Mouse (Mus musculus): ENCODE measurements around the gene Fam166b. TPM values are rescaled to one million over a fixed set of nuclear protein-coding genes. Genes with fewer than 3 reads are reported as not detected.
A peak's percentile ranks its signal among the peaks of the same experiment; 100 is the strongest.

The Fam166b gene
- polyA plus RNA-seq, 1 experiment from 2014 or later = 0.14 TPM

- no peak overlapping the region for H3K4me3 ChIP-seq
- DNase-seq (ENCODE audit: low spot score) = no peak
- WGBS = 60% methylated on average over 11 of the region's 11 CpGs
Observed at GRCm38 (mm10) chr4:43452315-43452714, 23.4 kb upstream of the Fam166b start.

GRCm38 (mm10) chr4:43448554-43448953, 19.6 kb upstream of the Fam166b start:
- H3K4me3 ChIP-seq = no peak overlapping the region
- WGBS = 83% methylated on average over 3 of the region's 3 CpGs
- DNase-seq (ENCODE audit: low spot score) = no peak

More at GRCm38 (mm10) chr4:43452315-43452714, 23.4 kb upstream of the Fam166b start:
- Histone ChIP-seq H3K4me1 (peaks cover 26% of the 10 kb centered on the region), H3K36me3 (peaks cover 14% of the 10 kb centered on the region), H3K27ac (replicated peaks) (no peak overlapping the region), H3K9me3 (replicated peaks) (no peaks in the 10 kb centered on the region), H3K27me3 (ENCODE audit: low read depth, poor library complexity, severe bottlenecking) (peaks cover 52% of the 10 kb centered on the region)

GRCm38 (mm10) chr4:43447251-43447650, 18.3 kb upstream of the Fam166b start:
- H3K4me3 ChIP-seq = no peak overlapping the region
- H3K4me1 ChIP-seq = peaks cover 17% of the 10 kb centered on the region
- no peak for DNase-seq (ENCODE audit: low spot score)
- peaks cover 43% of the 10 kb centered on the region for H3K36me3 ChIP-seq
- 91% methylated on average over 13 of the region's 13 CpGs for WGBS
- no peak overlapping the region for H3K27ac ChIP-seq (replicated peaks)
- H3K9me3 ChIP-seq (replicated peaks) = no peaks in the 10 kb centered on the region
- H3K27me3 ChIP-seq (ENCODE audit: low read depth, poor library complexity, severe bottlenecking) = peaks cover 24% of the 10 kb centered on the region

More at GRCm38 (mm10) chr4:43448554-43448953, 19.6 kb upstream of the Fam166b start:
- peaks cover 43% of the 10 kb centered on the region for H3K36me3 ChIP-seq
- peaks cover 23% of the 10 kb centered on the region for H3K4me1 ChIP-seq
- peaks cover 37% of the 10 kb centered on the region for H3K27me3 ChIP-seq (ENCODE audit: low read depth, poor library complexity, severe bottlenecking)
- H3K27ac ChIP-seq (replicated peaks) = no peak overlapping the region
- no peaks in the 10 kb centered on the region for H3K9me3 ChIP-seq (replicated peaks)

- 1% methylated on average over 28 of the region's 28 CpGs for WGBS
- Histone ChIP-seq H3K27me3 (ENCODE audit: low read depth, poor library complexity, severe bottlenecking) (peaks cover 17% of the 10 kb centered on the region), H3K4me3 (peak overlapping the region; percentile 88), H3K27ac (replicated peaks) (peak overlapping the region; percentile 92), H3K4me1 (peaks cover 20% of the 10 kb centered on the region), H3K9me3 (replicated peaks) (no peaks in the 10 kb centered on the region), H3K36me3 (peaks cover 41% of the 10 kb centered on the region)
- DNase-seq (ENCODE audit: low spot score) = peak; percentile 54
Observed at GRCm38 (mm10) chr4:43443511-43443910, 14.6 kb upstream of the Fam166b start.

GRCm38 (mm10) chr4:43442456-43443361, 13.8 kb upstream of the Fam166b start:
- WGBS = under 1% methylated on average over 88 of the region's 88 CpGs
- DNase-seq (ENCODE audit: low spot score) = peak; percentile 71

GRCm38 (mm10) chr4:43442044-43442443, 13.1 kb upstream of the Fam166b start:
- Histone ChIP-seq H3K27ac (replicated peaks) (peak overlapping the region; percentile 92), H3K9me3 (replicated peaks) (no peaks in the 10 kb centered on the region), H3K36me3 (peaks cover 26% of the 10 kb centered on the region), H3K27me3 (ENCODE audit: low read depth, poor library complexity, severe bottlenecking) (peaks cover 17% of the 10 kb centered on the region), H3K4me1 (peaks cover 20% of the 10 kb centered on the region), H3K4me3 (peak overlapping the region; percentile 88)
- peak; percentile 99 for DNase-seq (ENCODE audit: low spot score)
- WGBS = under 1% methylated on average over 33 of the region's 33 CpGs

More at GRCm38 (mm10) chr4:43442456-43443361, 13.8 kb upstream of the Fam166b start:
- Histone ChIP-seq H3K4me1 (peaks cover 20% of the 10 kb centered on the region), H3K27me3 (ENCODE audit: low read depth, poor library complexity, severe bottlenecking) (peaks cover 17% of the 10 kb centered on the region), H3K4me3 (peak overlapping the region; percentile 88), H3K36me3 (peaks cover 33% of the 10 kb centered on the region), H3K9me3 (replicated peaks) (no peaks in the 10 kb centered on the region), H3K27ac (replicated peaks) (peak overlapping the region; percentile 92)

- no peak for DNase-seq (ENCODE audit: low spot score)
- WGBS = 30% methylated on average over 4 of the region's 4 CpGs
- Histone ChIP-seq H3K36me3 (peaks cover 22% of the 10 kb centered on the region), H3K4me1 (peaks cover 20% of the 10 kb centered on the region), H3K4me3 (peak within 1 kb of the TSS; percentile 88), H3K9me3 (replicated peaks) (no peaks in the 10 kb centered on the region), H3K27ac (replicated peaks) (peak within 1 kb of the TSS; percentile 92), H3K27me3 (ENCODE audit: low read depth, poor library complexity, severe bottlenecking) (peaks cover 17% of the 10 kb centered on the region)
Observed at GRCm38 (mm10) chr4:43441639-43442038, 12.7 kb upstream of the Fam166b start, which contains the start of gene Tesk1. Tesk1 (plus strand) TSS chr4:43441939.

- no peak for DNase-seq (ENCODE audit: low spot score)
- Histone ChIP-seq H3K27me3 (ENCODE audit: low read depth, poor library complexity, severe bottlenecking) (peaks cover 34% of the 10 kb centered on the region), H3K4me3 (no peak overlapping the region), H3K4me1 (peaks cover 20% of the 10 kb centered on the region), H3K36me3 (no peaks in the 10 kb centered on the region), H3K27ac (replicated peaks) (no peak overlapping the region), H3K9me3 (replicated peaks) (no peaks in the 10 kb centered on the region)
- 97% methylated on average over 1 of the region's 1 CpGs for WGBS
Observed at GRCm38 (mm10) chr4:43432832-43433231, 3.9 kb upstream of the Fam166b start.

GRCm38 (mm10) chr4:43431690-43432089, 2.8 kb upstream of the Fam166b start:
- Histone ChIP-seq H3K27me3 (ENCODE audit: low read depth, poor library complexity, severe bottlenecking) (peaks cover 46% of the 10 kb centered on the region), H3K9me3 (replicated peaks) (no peaks in the 10 kb centered on the region), H3K36me3 (peaks cover under 1% of the 10 kb centered on the region; the same call in 1 of the 2 replicates), H3K27ac (replicated peaks) (peak overlapping the region; percentile 81), H3K4me1 (peaks cover 31% of the 10 kb centered on the region), H3K4me3 (no peak overlapping the region)
- peak; percentile 80 for DNase-seq (ENCODE audit: low spot score)
- WGBS = 11% methylated on average over 4 of the region's 4 CpGs

- DNase-seq (ENCODE audit: low spot score) = peak; percentile 34
- 19% methylated on average over 16 of the region's 16 CpGs for WGBS
- peak overlapping the region; percentile 30; the same call in 1 of the 2 replicates for H3K4me3 ChIP-seq
- H3K27ac ChIP-seq (replicated peaks) = no peak overlapping the region
- H3K4me1 ChIP-seq = peaks cover 48% of the 10 kb centered on the region
- H3K9me3 ChIP-seq (replicated peaks) = no peaks in the 10 kb centered on the region
- H3K27me3 ChIP-seq (ENCODE audit: low read depth, poor library complexity, severe bottlenecking) = peaks cover 79% of the 10 kb centered on the region
- H3K36me3 ChIP-seq = peaks cover 35% of the 10 kb centered on the region
Observed at GRCm38 (mm10) chr4:43428180-43428861, 613 bp downstream of the Fam166b start.

- DNase-seq (ENCODE audit: low spot score) = no peak
Observed at GRCm38 (mm10) chr4:43427501-43428179, 1.3 kb downstream of the Fam166b start.

GRCm38 (mm10) chr4:43426487-43426886, 2.4 kb downstream of the Fam166b start:
- peaks cover 48% of the 10 kb centered on the region for H3K4me1 ChIP-seq
- WGBS = 51% methylated on average over 10 of the region's 10 CpGs
- H3K4me3 ChIP-seq = no peak overlapping the region
- peaks cover 53% of the 10 kb centered on the region for H3K36me3 ChIP-seq
- no peaks in the 10 kb centered on the region for H3K9me3 ChIP-seq (replicated peaks)
- peaks cover 98% of the 10 kb centered on the region for H3K27me3 ChIP-seq (ENCODE audit: low read depth, poor library complexity, severe bottlenecking)
- DNase-seq (ENCODE audit: low spot score) = no peak
- H3K27ac ChIP-seq (replicated peaks) = no peak overlapping the region

More at GRCm38 (mm10) chr4:43427501-43428179, 1.3 kb downstream of the Fam166b start:
- Histone ChIP-seq H3K36me3 (peaks cover 41% of the 10 kb centered on the region), H3K9me3 (replicated peaks) (no peaks in the 10 kb centered on the region), H3K27me3 (ENCODE audit: low read depth, poor library complexity, severe bottlenecking) (peaks cover 86% of the 10 kb centered on the region), H3K4me3 (peak overlapping the region; percentile 28), H3K27ac (replicated peaks) (no peak overlapping the region), H3K4me1 (peaks cover 48% of the 10 kb centered on the region)
- 16% methylated on average over 23 of the region's 23 CpGs for WGBS
